Mouse (Mus musculus): ENCODE measurements around the gene Gan.

GRCm38 (mm10) chr8:117109018-117109711 lies 48.8 kb upstream of the Gan start:
- TF ChIP-seq POLR2A (IDR thresholded peaks at IDR 0.05; ENCODE audit: extremely low read depth, insufficient read depth, low read length) (no peak), CTCF (IDR thresholded peaks at IDR 0.05; ENCODE audit: extremely low read depth, insufficient read depth, low read length) (no peak)
